Mouse (Mus musculus): ENCODE data around the gene Arhgef38. TPM values are rescaled to one million over a fixed set of nuclear protein-coding genes. Genes with fewer than 3 reads are reported as not detected.

Arhgef38 gene
- polyA plus RNA-seq, 1 experiment: not detected

GRCm38 (mm10) chr3:133091664-133092273 lies 143.0 kb downstream of the Arhgef38 start, which contains the start of the genes Ints12 and Gstcd:
TSS of gene Ints12 (plus strand) at chr3:133091840.
TSS of gene Gstcd (minus strand) at chr3:133092033.
- H3K4me1 ChIP-seq (ENCODE audit: control insufficient read depth, insufficient read depth, low read length): no peaks in the 10 kb centered on the region
- peak within 1 kb of the TSS; percentile 77 for H3K27ac ChIP-seq (ENCODE audit: insufficient read depth, low read depth, low read length)
- TF ChIP-seq CTCF (IDR thresholded peaks at IDR 0.05; ENCODE audit: insufficient read depth, low read depth, low read length): no peak
- TF ChIP-seq POLR2A (IDR thresholded peaks at IDR 0.05; ENCODE audit: insufficient read depth, low read depth, low read length): peak; percentile 58; the same call in 1 of the 2 replicates
- peak within 1 kb of the TSS; percentile 99 for H3K4me3 ChIP-seq (ENCODE audit: insufficient read depth, low read depth, low read length)
- under 1% methylated on average over 53 of the region's 53 CpGs for whole genome bisulfite sequencing

- Histone ChIP-seq H3K4me3 (ENCODE audit: insufficient read depth, low read depth, low read length) (peak overlapping the region; percentile 99), H3K27ac (ENCODE audit: insufficient read depth, low read depth, low read length) (peak overlapping the region; percentile 77), H3K4me1 (ENCODE audit: control insufficient read depth, insufficient read depth, low read length) (no peaks in the 10 kb centered on the region)
- WGBS: under 1% methylated on average over 44 of the region's 44 CpGs
- TF ChIP-seq POLR2A (IDR thresholded peaks at IDR 0.05; ENCODE audit: insufficient read depth, low read depth, low read length): no peak
- no peak for TF ChIP-seq CTCF (IDR thresholded peaks at IDR 0.05; ENCODE audit: insufficient read depth, low read depth, low read length)
These were observed 143.6 kb downstream of the Arhgef38 start for GRCm38 (mm10) chr3:133091121-133091663.

GRCm38 (mm10) chr3:133090247-133091120 lies 144.3 kb downstream of the Arhgef38 start:
- Histone ChIP-seq H3K27ac (ENCODE audit: insufficient read depth, low read depth, low read length) (no peak overlapping the region), H3K4me1 (ENCODE audit: control insufficient read depth, insufficient read depth, low read length) (no peaks in the 10 kb centered on the region), H3K4me3 (ENCODE audit: insufficient read depth, low read depth, low read length) (peak overlapping the region; percentile 99; the same call in 1 of the 2 replicates)
- TF ChIP-seq CTCF (IDR thresholded peaks at IDR 0.05; ENCODE audit: insufficient read depth, low read depth, low read length): no peak
- TF ChIP-seq POLR2A (IDR thresholded peaks at IDR 0.05; ENCODE audit: insufficient read depth, low read depth, low read length): no peak
- WGBS: 5% methylated on average over 11 of the region's 11 CpGs

GRCm38 (mm10) chr3:133085858-133086257 lies 148.9 kb downstream of the Arhgef38 start:
- WGBS: 55% methylated on average over 3 of the region's 3 CpGs
- Histone ChIP-seq H3K4me1 (ENCODE audit: control insufficient read depth, insufficient read depth, low read length) (no peaks in the 10 kb centered on the region), H3K27ac (ENCODE audit: insufficient read depth, low read depth, low read length) (no peak overlapping the region), H3K4me3 (ENCODE audit: insufficient read depth, low read depth, low read length) (no peak overlapping the region)
- no peak for TF ChIP-seq CTCF (IDR thresholded peaks at IDR 0.05; ENCODE audit: insufficient read depth, low read depth, low read length)
- TF ChIP-seq POLR2A (IDR thresholded peaks at IDR 0.05; ENCODE audit: insufficient read depth, low read depth, low read length): no peak

GRCm38 (mm10) chr3:133082736-133083135 lies 152.0 kb downstream of the Arhgef38 start:
- 94% methylated on average over 5 of the region's 5 CpGs for WGBS
- H3K4me3 ChIP-seq (ENCODE audit: insufficient read depth, low read depth, low read length): no peak overlapping the region
- TF ChIP-seq POLR2A (IDR thresholded peaks at IDR 0.05; ENCODE audit: insufficient read depth, low read depth, low read length) (no peak), CTCF (IDR thresholded peaks at IDR 0.05; ENCODE audit: insufficient read depth, low read depth, low read length) (no peak)

GRCm38 (mm10) chr3:133075560-133075959 lies 159.2 kb downstream of the Arhgef38 start:
- TF ChIP-seq CTCF (IDR thresholded peaks at IDR 0.05; ENCODE audit: insufficient read depth, low read depth, low read length): no peak
- TF ChIP-seq POLR2A (IDR thresholded peaks at IDR 0.05; ENCODE audit: insufficient read depth, low read depth, low read length): no peak
- WGBS: 91% methylated on average over 10 of the region's 10 CpGs
- Histone ChIP-seq H3K4me3 (ENCODE audit: insufficient read depth, low read depth, low read length) (no peak overlapping the region), H3K27ac (ENCODE audit: insufficient read depth, low read depth, low read length) (no peak overlapping the region), H3K4me1 (ENCODE audit: control insufficient read depth, insufficient read depth, low read length) (no peaks in the 10 kb centered on the region)

More at GRCm38 (mm10) chr3:133082736-133083135, 152.0 kb downstream of the Arhgef38 start:
- no peak overlapping the region for H3K27ac ChIP-seq (ENCODE audit: insufficient read depth, low read depth, low read length)
- H3K4me1 ChIP-seq (ENCODE audit: control insufficient read depth, insufficient read depth, low read length): no peaks in the 10 kb centered on the region

Other genes starting within 250 kb of the Arhgef38 start
- not detected in 2 replicates for gene Ints12, start 143.1 kb downstream of the Arhgef38 start, polyA plus RNA-seq (2012; ENCODE audit: insufficient read depth, insufficient read length, low replicate concordance, missing spikeins)
- gene Gstcd, start 142.9 kb downstream of the Arhgef38 start, polyA plus RNA-seq (2012; ENCODE audit: insufficient read depth, insufficient read length, low replicate concordance, missing spikeins): not detected in 2 replicates
- gene Ppa2, start 75.2 kb upstream of the Arhgef38 start, polyA plus RNA-seq (2012; ENCODE audit: insufficient read depth, insufficient read length, low replicate concordance, missing spikeins): not detected in 2 replicates